Mouse (Mus musculus): ENCODE data around the gene Hydin.

DNA sequence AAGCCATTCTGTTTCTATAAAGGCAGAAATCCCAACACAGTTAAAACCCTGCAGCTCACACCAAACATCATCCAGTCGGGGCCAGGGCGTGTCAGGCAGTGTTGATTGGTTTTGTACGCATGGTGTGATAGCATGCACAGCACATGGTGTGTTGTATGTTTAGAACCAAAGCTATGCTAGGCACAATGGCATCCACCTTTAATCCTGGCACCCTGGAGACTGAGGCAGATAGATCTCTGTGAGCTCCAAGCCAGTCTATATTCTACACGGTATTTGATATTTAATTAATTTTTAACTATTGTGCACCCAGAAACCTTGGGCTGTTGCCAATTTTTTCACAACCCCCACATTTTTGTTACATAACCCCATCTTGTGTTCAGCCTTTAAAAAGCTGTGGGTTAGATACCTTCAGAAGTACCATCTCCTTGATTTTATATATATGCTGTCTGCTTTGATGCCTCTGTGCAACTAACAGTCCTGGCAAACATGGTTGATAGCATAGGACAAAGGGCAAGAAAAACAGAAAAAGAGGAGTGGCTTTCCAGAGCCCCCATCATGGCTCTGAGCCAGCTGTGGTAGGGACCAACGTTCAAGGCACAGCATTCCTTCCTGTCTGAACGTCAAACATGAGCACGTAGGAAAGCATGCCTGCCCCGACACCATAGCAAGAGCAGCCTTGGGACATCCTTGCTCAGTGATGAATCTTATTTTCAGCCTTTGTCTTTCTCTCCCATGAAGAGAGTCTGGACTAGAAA is 263.4 kb downstream of the Hydin start:
- TF ChIP-seq CTCF (IDR thresholded peaks at IDR 0.05 in 2 of 3, conservative IDR thresholded peaks at IDR 0.05 in 1 of 3; ENCODE audit: control insufficient read depth in 1 of 3, insufficient read depth in 1 of 3, low read depth in 2 of 3, low read length in 3 of 3, poor library complexity in 1 of 3, severe bottlenecking in 1 of 3) (no peak), POLR2AphosphoS5 (IDR thresholded peaks at IDR 0.05; ENCODE audit: borderline replicate concordance, low read depth, low read length) (no peak), ZNF384 (IDR thresholded peaks at IDR 0.05; ENCODE audit: low read depth, low read length) (no peak), POLR2A (IDR thresholded peaks at IDR 0.05; ENCODE audit: control insufficient read depth in 1 of 2, insufficient read depth in 1 of 2, low read depth in 1 of 2, low read length in 2 of 2, poor library complexity in 1 of 2) (no peak), POLR2AphosphoS2 (IDR thresholded peaks at IDR 0.05; ENCODE audit: low read length) (no peak), MYB (IDR thresholded peaks at IDR 0.05; ENCODE audit: low read depth, low read length) (no peak)

All from MEL (cell line).